14 mouse cellular contexts compared by ENCODE assay signal in the genomic region with DNA sequence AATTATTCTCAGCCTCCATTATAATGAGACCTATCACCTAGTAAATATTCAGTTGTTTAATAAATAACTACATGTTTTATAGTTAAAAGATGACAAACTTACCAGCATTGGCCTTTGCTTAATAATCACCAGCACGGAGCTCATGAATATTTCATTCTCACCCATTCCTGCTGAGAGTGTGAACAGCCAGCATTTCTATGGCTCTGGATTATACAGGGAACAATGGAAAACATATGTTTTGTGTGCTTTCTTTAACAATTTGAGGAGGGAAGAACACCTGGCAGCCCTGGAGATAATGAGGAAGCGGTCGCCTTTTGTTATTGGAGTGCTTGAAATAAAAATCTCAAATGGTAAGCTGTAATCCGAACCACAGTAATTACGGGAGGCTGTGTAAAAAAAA.
"Had no signal": no experiment of that assay in that cellular context is flagged by ENCODE, and none has a peak within 500 bp of the region (broad histone marks: within the 10 kb centered on the region; RNA-seq: fewer than 3 reads in every experiment).

No protein-coding gene starts in this region.

- H3K36me3 ChIP-seq: limb, embryonic 15.5 days; liver, embryonic 12.5 days; neural tube, embryonic 15.5 days had no signal

- DNase-seq: kidney, postnatal 10 days; layer of hippocampus, adult 9-11 months; layer of hippocampus, postnatal 36 days; lung, embryonic 14.5 days; lung, postnatal 10 days; lung, postnatal 4 days; right cerebral cortex, adult 18-20 months; thymus, postnatal 4 days had no signal

- H3K27ac ChIP-seq: limb, embryonic 15.5 days; liver, embryonic 12.5 days; neural tube, embryonic 15.5 days; stomach, postnatal 0 days had no signal

- ATAC-seq: liver, embryonic 12.5 days had no signal

- H3K9me3 ChIP-seq: limb, embryonic 15.5 days; liver, embryonic 12.5 days; neural tube, embryonic 15.5 days had no signal

- H3K9ac ChIP-seq: limb, embryonic 15.5 days; liver, embryonic 12.5 days; lung, embryonic 14.5 days; neural tube, embryonic 15.5 days had no signal

- H3K4me1 ChIP-seq: limb, embryonic 15.5 days; liver, embryonic 12.5 days; neural tube, embryonic 15.5 days had no signal

- H3K4me2 ChIP-seq: limb, embryonic 15.5 days; liver, embryonic 12.5 days; lung, embryonic 14.5 days; midbrain, embryonic 11.5 days; neural tube, embryonic 15.5 days had no signal

- H3K27me3 ChIP-seq: limb, embryonic 15.5 days; liver, embryonic 12.5 days; neural tube, embryonic 15.5 days had no signal

- H3K4me3 ChIP-seq: limb, embryonic 15.5 days; liver, embryonic 12.5 days; myocyte; neural tube, embryonic 15.5 days had no signal
